Mouse (Mus musculus) megakaryocyte, embryonic 14.5 days (primary cell): ENCODE measurements at regions not wholly inside any gene's neighbourhood (a gene's known extent, or its start where the extent isn't known, plus 50 kb on each side); places are given as distances from the start of the nearest gene placed in this dataset.

Source experiments
- H3K27me3 ChIP-seq: replicated peaks from 2 replicates; pipeline ENCODE3; 2012; ENCODE audit warnings: inconsistent platforms
- H3K36me3 ChIP-seq: replicated peaks from 2 replicates; pipeline ENCODE3; 2012; ENCODE audit warnings: low read length, inconsistent platforms, mixed read lengths
- H3K4me1 ChIP-seq: 2 replicates; pipeline ENCODE4 v1.6.1; 2012; ENCODE audit warnings: inconsistent platforms
- H3K4me3 ChIP-seq: replicated peaks from 2 replicates; pipeline ENCODE3; 2012; ENCODE audit warnings: moderate library complexity, mild to moderate bottlenecking, inconsistent platforms
- H3K9me3 ChIP-seq: 2 replicates; pipeline ENCODE4 v1.6.1; 2012; ENCODE audit warnings: inconsistent platforms
- FLI1 ChIP-seq: IDR thresholded peaks from 2 replicates; pipeline ENCODE4 v1.6.1; 2012; ENCODE audit warnings: low read length, inconsistent platforms, mixed read lengths
- GATA1 ChIP-seq: IDR thresholded peaks from 3 replicates; pipeline ENCODE4 v1.6.1; 2012; ENCODE audit warnings: mixed read lengths, low read length, inconsistent platforms, borderline replicate concordance

DNA sequence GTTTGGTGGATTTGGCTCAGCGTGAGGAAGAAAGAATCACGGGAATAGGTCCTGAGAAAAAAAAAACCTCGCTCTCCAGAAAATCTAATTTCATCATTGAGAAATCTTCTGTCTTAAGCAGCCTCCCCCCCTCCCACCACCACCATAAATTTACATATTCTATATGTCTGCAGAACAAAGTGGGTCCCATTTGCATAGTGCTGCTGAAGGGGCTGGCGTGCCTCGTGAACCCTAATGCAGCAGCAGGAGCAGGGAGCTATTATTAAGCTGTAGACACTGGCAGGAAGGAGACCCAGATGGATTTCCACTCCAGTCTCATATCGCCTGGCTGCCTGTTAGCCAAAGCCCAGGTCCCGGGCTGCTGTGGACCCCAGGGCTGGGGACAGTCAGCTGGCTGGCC lies 179.6 kb downstream of the Gm26897 start:
- no peaks in the 10 kb centered on the region for H3K9me3 ChIP-seq
- no peak for TF ChIP-seq GATA1
- no peak for TF ChIP-seq FLI1
- H3K4me1 ChIP-seq: no peaks in the 10 kb centered on the region
- no peaks in the 10 kb centered on the region for H3K36me3 ChIP-seq
- no peaks in the 10 kb centered on the region for H3K27me3 ChIP-seq
- no peak overlapping the region for H3K4me3 ChIP-seq

DNA sequence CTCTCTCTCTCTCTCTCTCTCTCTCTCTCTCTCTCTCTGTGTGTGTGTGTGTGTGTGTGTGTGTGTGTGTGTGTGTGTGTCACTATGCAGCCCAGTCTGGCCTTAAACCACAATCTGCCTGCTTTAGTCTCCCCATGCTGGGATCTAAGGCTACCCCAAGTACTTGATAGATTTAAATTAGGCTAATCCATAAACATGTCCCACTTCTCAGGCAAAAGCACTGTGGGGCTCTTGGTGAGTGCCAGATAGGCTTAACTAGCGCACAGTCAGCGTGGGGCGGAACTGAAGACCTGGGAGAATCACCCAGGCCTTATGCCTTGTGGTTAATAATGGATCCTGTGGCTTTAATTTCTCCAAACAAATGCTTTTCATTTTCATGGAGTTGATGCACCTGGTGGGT lies 180.6 kb downstream of the Gm26897 start:
- TF ChIP-seq FLI1 (no peak), GATA1 (no peak)
- Histone ChIP-seq H3K27me3 (peaks cover 3% of the 10 kb centered on the region), H3K36me3 (no peaks in the 10 kb centered on the region), H3K4me3 (no peak overlapping the region), H3K4me1 (no peaks in the 10 kb centered on the region), H3K9me3 (no peaks in the 10 kb centered on the region)

DNA sequence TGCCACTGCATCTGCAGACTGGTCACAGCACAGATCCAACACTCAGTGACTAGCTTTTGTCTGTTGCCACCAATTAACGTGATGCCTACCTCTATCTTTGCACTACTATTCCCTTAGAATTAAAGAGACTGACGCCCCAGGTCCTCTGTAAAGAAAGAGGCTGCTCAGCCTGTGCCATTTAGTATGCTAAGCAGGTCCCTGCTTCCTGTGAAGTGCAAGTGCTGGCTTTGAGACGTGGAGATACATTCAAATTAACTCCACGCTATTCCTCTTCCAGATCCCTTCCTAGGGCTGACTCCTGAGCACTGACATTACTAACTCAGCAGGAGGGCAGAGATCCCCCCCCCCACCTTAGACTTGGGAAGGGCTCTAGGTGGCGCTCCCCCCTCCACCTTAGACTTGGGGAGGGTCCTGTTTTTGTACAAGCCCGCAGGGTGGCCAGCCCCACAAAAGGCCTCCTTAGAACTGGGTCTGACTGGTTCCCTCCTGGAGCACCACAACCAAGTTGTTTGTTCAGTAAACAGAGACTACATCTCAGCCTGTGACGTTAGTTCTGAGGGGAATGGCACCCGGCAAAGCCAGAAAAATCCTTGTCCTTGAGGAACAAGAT lies 184.0 kb downstream of the Gm26897 start:
- no peak for TF ChIP-seq GATA1
- no peak for TF ChIP-seq FLI1
- peaks cover 3% of the 10 kb centered on the region for H3K27me3 ChIP-seq
- H3K36me3 ChIP-seq: no peaks in the 10 kb centered on the region
- no peaks in the 10 kb centered on the region for H3K9me3 ChIP-seq
- H3K4me3 ChIP-seq: no peak overlapping the region
- no peaks in the 10 kb centered on the region for H3K4me1 ChIP-seq

DNA sequence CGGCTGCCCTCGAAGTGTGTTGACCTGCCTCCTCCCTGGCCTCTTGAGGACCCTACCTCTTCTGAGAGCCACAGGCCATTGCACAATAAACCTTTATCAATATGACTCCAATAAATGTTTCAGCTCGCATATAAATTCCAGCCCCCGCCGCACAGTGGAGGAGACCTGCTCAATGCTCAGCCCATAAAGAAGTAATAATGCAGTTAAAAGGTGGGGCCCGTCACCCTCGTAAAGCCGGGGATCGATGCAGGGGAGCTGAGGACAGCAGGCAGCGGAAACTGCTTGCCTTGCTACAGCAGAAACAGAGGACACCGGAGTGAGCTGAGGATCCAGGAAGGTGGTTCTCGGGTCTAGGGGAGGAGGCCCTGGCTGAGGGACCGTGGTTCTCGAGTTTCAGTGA lies 185.2 kb downstream of the Gm26897 start:
- H3K27me3 ChIP-seq: peaks cover 3% of the 10 kb centered on the region
- no peak overlapping the region for H3K4me3 ChIP-seq
- no peaks in the 10 kb centered on the region for H3K4me1 ChIP-seq
- H3K36me3 ChIP-seq: no peaks in the 10 kb centered on the region
- TF ChIP-seq GATA1 (no peak), FLI1 (no peak)
- no peaks in the 10 kb centered on the region for H3K9me3 ChIP-seq

DNA sequence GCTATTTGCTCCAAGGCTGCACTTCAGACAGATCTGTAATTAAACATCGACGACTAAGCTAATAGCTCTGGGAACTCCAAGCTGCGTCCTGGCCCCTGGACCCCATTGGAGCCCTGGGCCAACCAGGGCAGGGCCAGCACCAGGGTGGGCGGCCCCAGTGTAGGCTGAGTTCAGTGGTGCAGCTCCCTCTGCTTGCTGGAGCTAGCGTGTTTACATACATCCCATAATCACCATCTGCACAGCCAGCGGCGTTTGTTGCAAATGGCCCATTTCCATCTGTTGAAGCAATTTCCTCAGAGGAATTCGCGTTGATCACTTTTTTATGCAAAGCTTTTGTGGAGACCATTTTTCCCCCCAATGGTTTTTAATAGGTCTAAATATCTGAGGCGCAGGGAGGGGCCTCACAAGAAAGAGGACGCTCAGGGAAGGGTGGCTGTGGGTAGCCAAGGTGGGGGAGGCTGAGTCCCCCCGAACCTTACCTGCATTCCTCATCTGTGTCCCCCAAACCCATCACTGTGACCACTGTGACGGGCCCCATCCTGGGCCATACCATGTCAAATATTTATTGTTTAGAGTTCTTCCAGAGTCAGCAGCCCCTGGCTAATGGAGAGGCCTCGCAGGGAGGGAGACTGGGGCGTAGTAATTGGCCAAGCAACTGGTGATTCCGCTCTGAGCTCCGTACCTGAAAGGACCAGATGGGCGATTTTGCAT lies 189.4 kb downstream of the Gm26897 start:
- no peaks in the 10 kb centered on the region for H3K4me1 ChIP-seq
- H3K36me3 ChIP-seq: no peaks in the 10 kb centered on the region
- no peaks in the 10 kb centered on the region for H3K9me3 ChIP-seq
- H3K27me3 ChIP-seq: peaks cover 3% of the 10 kb centered on the region
- TF ChIP-seq FLI1: no peak
- TF ChIP-seq GATA1: no peak
- H3K4me3 ChIP-seq: no peak overlapping the region

DNA sequence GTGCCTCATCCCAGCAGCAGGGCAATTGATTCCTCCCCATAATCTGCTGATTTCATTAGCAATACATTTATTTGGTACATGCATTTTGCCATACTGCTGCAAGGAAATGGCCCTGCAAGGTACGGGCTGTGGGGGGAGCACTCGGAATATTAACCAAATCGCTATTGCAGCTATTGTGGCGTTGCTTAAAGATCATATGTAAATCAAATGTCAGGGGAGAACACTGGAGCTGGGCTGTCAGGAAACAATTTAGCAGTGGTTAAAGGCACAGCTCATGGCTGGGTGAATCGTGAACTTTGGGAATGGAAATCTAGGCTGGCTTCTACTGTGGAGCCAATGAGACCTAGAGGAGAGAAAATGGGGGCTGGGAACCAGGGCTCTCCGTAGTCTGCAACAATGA lies 192.0 kb downstream of the Gm26897 start:
- TF ChIP-seq GATA1 (no peak), FLI1 (no peak)
- Histone ChIP-seq H3K4me3 (no peak overlapping the region), H3K4me1 (no peaks in the 10 kb centered on the region), H3K36me3 (no peaks in the 10 kb centered on the region), H3K27me3 (no peaks in the 10 kb centered on the region), H3K9me3 (no peaks in the 10 kb centered on the region)

DNA sequence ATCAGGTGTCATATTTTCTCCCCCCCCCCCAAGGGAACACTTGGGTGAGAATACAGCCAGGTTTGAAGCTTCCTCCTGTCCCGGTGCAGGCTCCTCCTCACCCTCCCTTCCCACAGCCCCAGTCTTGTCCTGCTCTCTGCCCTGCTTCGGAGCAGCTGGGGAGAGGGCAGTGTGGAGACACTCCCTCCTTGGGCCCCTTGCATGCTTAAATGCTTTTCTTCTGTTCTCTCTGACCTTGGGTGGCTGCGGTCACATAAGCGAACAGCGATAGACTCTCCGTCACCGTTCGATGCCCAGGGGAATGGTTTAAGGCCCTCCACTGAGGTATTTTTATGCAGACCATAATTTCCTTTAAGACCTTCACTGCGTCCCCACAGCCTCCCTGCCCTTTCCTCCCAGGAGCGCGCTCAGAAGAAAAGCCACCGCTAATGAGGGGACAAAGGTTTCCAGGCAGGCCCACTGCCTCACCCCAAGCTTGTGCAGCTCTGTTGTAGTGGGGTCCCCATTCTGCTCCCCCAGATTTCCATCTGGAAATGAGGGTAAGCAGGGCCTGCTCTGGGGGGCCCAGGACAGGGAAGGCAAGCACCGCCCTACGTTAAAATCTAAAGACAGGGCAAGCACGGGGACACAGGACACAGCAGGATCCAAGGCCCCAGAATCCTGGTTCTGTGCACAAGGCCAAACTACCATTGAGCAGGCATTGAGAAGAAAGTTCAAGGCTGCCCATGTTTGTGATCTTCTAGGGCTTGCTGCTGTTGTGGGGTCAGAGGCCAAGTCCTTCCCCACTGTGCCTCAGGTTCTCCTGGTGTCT lies 195.7 kb downstream of the Gm26897 start:
- no peaks in the 10 kb centered on the region for H3K27me3 ChIP-seq
- H3K9me3 ChIP-seq: peaks cover 25% of the 10 kb centered on the region
- no peaks in the 10 kb centered on the region for H3K36me3 ChIP-seq
- no peak overlapping the region for H3K4me3 ChIP-seq
- no peak for TF ChIP-seq FLI1
- TF ChIP-seq GATA1: no peak
- H3K4me1 ChIP-seq: no peaks in the 10 kb centered on the region

DNA sequence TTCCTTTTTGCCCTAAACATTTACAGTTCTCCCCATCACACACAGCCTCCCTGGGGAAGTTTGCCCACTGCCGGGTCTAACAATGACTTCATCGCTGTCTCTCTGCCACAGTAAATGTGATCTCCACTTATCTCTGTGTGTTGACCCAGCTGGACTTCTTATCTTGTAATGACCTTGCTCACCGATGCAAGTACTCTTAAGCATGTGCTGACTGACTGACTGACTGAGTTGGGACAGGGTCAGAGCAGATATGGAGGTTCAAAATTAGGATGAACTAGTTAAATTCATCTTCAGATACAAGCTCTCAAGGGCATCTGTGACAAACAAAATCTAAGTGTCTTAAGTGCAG lies 196.2 kb downstream of the Gm26897 start:
- Histone ChIP-seq H3K4me3 (no peak overlapping the region), H3K36me3 (no peaks in the 10 kb centered on the region), H3K4me1 (no peaks in the 10 kb centered on the region), H3K9me3 (peaks cover 29% of the 10 kb centered on the region), H3K27me3 (no peaks in the 10 kb centered on the region)
- TF ChIP-seq GATA1 (no peak), FLI1 (no peak)

DNA sequence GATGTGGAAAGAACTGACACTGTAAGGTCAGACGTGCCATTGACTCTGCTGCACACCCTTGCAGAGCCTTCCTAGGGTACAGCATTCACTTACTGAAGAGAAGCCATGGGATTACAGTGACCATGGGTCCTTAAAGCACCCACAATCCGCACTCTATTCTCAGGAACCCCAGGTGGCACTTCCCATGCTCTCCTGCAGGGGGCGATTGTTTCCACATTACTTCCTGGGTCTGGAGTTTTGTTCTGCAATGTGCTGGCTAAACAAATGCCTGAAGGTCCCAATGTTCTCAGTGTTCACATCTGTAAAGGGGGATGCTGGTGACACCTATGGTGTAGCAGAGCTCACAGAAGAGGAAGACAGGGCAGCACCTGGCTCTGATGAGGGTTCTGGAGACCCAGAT lies 198.0 kb downstream of the Gm26897 start:
- H3K9me3 ChIP-seq: peaks cover 34% of the 10 kb centered on the region
- no peak overlapping the region for H3K4me3 ChIP-seq
- H3K36me3 ChIP-seq: no peaks in the 10 kb centered on the region
- H3K27me3 ChIP-seq: no peaks in the 10 kb centered on the region
- TF ChIP-seq GATA1: no peak
- no peak for TF ChIP-seq FLI1
- H3K4me1 ChIP-seq: no peaks in the 10 kb centered on the region

DNA sequence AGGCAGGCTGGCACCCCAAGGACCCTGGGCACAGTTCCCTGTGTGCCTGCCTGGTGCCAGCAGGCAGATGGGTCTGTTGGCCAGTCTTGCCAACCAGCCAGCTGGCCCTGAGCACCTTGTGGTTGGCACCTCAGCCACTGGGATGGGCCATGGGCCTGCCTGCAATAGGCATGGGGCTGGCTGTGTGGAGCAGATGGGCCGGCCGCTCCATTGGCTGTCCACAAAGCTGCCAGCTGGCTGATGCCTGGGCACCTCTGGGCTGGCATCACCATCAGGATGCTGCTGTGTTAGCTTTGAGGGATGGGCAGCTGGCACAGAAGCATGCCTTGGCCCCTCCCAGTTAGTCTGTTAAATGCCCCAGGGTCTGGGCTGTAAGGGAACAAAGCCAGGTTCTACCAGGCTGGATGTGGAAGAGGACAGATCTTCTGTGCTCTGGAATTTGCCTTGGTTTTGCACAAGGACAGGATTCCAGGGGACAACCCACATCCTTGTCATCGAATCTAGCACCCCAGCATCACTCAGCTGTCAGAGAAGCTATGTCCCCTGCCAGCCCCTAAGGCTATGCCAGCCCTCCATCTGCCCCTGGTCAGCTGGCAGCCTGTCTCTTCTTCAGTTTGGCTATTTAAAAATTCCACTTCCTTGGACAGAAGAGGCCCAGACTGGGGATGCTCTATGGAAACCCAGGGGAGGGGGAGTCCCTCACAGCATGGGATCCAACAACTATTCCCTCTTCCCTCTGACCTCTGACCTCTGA lies 201.8 kb downstream of the Gm26897 start:
- H3K4me1 ChIP-seq: no peaks in the 10 kb centered on the region
- no peak overlapping the region for H3K4me3 ChIP-seq
- H3K27me3 ChIP-seq: no peaks in the 10 kb centered on the region
- H3K36me3 ChIP-seq: no peaks in the 10 kb centered on the region
- H3K9me3 ChIP-seq: peaks cover 34% of the 10 kb centered on the region
- no peak for TF ChIP-seq FLI1
- no peak for TF ChIP-seq GATA1
